Mouse (Mus musculus) heart, embryonic 12.5 days (tissue): ENCODE data around the gene Ccdc28a. TPM values are rescaled to one million over a fixed set of nuclear protein-coding genes. Genes with fewer than 3 reads are reported as not detected.

Experiments used
- ATAC-seq: fragments of 200-750 bp; cut with Nextera tagmentation; 2 replicates; pipeline ENCODE4 v1.8.0; 2017; ENCODE audit warnings: moderate TSS enrichment, moderate library complexity; ENCODE audit not compliant: insufficient number of reproducible peaks, low FRiP score
- H3K27ac ChIP-seq: fragments of 300-500 bp; sonication (generic); 2 replicates; pipeline ENCODE4 v1.5.1; 2016; ENCODE audit warnings: mild to moderate bottlenecking, moderate library complexity; ENCODE audit not compliant: poor library complexity, severe bottlenecking
- H3K27me3 ChIP-seq: fragments of 300-500 bp; sonication (generic); replicated peaks from 2 replicates; pipeline ENCODE4 v1.6.1; 2016; ENCODE audit warnings: mild to moderate bottlenecking, moderate library complexity
- H3K36me3 ChIP-seq: fragments of 300-500 bp; sonication (generic); 2 replicates; pipeline ENCODE4 v1.6.1; 2016; ENCODE audit warnings: mild to moderate bottlenecking, moderate library complexity
- H3K4me1 ChIP-seq: fragments of 300-500 bp; sonication (generic); replicated peaks from 2 replicates; pipeline ENCODE4 v1.6.1; 2016; ENCODE audit warnings: mild to moderate bottlenecking
- H3K4me2 ChIP-seq: fragments of 300-500 bp; sonication (generic); 2 replicates; pipeline ENCODE4 v1.6.1; 2016; ENCODE audit warnings: mild to moderate bottlenecking, moderate library complexity
- H3K4me3 ChIP-seq: fragments of 300-500 bp; sonication (generic); 2 replicates; pipeline ENCODE4 v1.5.1; 2016; ENCODE audit warnings: mild to moderate bottlenecking
- H3K9ac ChIP-seq: fragments of 300-500 bp; sonication (generic); 2 replicates; pipeline ENCODE4 v1.6.1; 2016; ENCODE audit warnings: mild to moderate bottlenecking, moderate library complexity
- H3K9me3 ChIP-seq: fragments of 300-500 bp; sonication (generic); replicated peaks from 2 replicates; pipeline ENCODE4 v1.6.1; 2016; ENCODE audit warnings: mild to moderate bottlenecking, moderate library complexity
- WGBS: fragments of 180-500 bp; shearing (Covaris S2); methylation state at CpG from one replicate; pipeline ENCODE4 v1.1.7; 2016; 5-methylcytosine and 5-hydroxymethylcytosine counted together
- polyA plus RNA-seq: library from polyadenylated mRNA; unstranded; fragments of >200 nt; fragmentation: Nextera tagmentation; extraction: Ambion mirVana; gene quantifications from 2 replicates; pipeline ENCODE4 v1.2.1, GENCODE M21; 2016

Ccdc28a gene
- polyA plus RNA-seq, 1 experiment from 2014 or later, result 7.9 TPM

DNA sequence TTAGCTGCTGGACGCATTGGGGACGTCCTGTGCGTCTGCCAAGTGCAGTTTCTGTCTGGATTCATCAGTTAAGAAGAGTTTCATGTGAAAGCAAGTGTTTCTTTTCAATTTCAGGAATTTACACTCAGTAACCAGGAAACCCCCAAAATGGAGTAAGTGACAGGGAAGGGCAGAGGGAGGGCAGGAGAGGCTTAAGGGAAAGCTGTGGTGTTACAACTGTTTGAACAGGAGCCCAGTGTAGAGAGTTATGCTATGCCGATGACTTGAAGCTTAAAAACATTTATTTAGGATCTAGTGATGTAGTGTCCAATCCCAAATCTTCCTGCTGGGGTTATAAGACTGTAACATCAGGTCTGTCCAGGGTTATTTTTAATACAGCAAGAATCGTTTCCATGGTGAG is 20.7 kb downstream of the Ccdc28a start:
- ATAC-seq, result no peak
- Histone ChIP-seq H3K27me3 (no peaks in the 10 kb centered on the region), H3K9ac (no peak overlapping the region), H3K27ac (no peak overlapping the region), H3K4me1 (peaks cover 4% of the 10 kb centered on the region; the same call in 1 of the 2 replicates), H3K4me3 (no peak overlapping the region), H3K36me3 (0 out of 2 replicates have a peak, but pooled peaks cover 4% of the 10 kb centered on the region), H3K4me2 (no peak overlapping the region), H3K9me3 (no peaks in the 10 kb centered on the region)
- 82% methylated on average over 5 of the region's 5 CpGs for WGBS

DNA sequence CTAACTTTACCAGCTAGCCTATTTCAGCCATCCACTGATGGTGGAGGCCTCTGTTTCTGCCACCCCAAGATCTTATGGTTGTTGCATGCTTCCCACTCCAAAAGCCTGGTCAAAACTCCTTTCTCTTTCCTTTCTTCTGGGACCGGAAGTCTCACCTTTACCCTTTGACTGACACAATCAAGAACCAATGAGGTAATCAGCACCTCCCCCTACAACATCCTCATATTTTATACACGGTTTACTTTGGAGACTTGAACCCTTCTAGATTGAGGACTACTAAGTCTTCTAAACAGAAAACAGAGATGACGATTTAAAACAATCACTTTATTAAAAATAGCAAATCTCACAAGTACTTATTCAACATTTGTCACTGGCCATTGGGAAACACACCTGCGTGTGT is 21.4 kb downstream of the Ccdc28a start:
- no peaks in the 10 kb centered on the region for H3K9me3 ChIP-seq
- 0 out of 2 replicates have a peak, but pooled peaks cover 1% of the 10 kb centered on the region for H3K36me3 ChIP-seq
- no peaks in the 10 kb centered on the region for H3K27me3 ChIP-seq
- 62% methylated on average over 4 of the region's 4 CpGs for WGBS
- H3K4me1 ChIP-seq, result peaks cover 4% of the 10 kb centered on the region; the same call in 1 of the 2 replicates
- no peak overlapping the region for H3K4me3 ChIP-seq
- H3K27ac ChIP-seq, result no peak overlapping the region
- H3K4me2 ChIP-seq, result no peak overlapping the region
- no peak for ATAC-seq
- no peak overlapping the region for H3K9ac ChIP-seq

GRCm38 (mm10) chr10:18210726-18211125 is 24.1 kb downstream of the Ccdc28a start, which contains the start of gene Ect2l:
Ect2l (minus strand) TSS chr10:18210890.
- Histone ChIP-seq H3K9ac (no peak within 1 kb of the TSS; the same call in 1 of the 2 replicates), H3K4me1 (peaks cover 4% of the 10 kb centered on the region; the same call in 1 of the 2 replicates), H3K27me3 (no peaks in the 10 kb centered on the region), H3K36me3 (no peaks in the 10 kb centered on the region), H3K9me3 (no peaks in the 10 kb centered on the region), H3K4me2 (peak within 1 kb of the TSS; percentile 60), H3K27ac (no peak within 1 kb of the TSS), H3K4me3 (no peak within 1 kb of the TSS)
- 8% methylated on average over 11 of the region's 11 CpGs for WGBS
- ATAC-seq, result no peak

DNA sequence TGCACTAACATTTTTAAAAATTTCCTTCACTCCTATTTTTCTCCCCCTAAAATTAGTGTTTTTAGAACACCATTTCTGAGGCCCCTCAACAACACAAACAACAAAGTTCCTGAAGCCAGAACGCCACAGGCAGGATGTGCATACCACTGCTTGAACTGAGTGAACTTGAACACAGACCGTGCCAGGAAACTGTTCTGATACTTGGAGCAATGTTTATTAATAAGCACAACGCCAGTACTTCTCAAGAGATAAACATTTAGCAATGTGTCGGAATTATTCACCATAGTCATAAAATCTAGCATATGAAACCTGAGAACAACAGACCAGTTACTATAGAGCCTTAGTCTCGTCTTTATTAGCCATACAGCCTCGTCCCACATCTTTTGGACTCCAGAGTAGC is 24.7 kb downstream of the Ccdc28a start:
- H3K9me3 ChIP-seq, result no peaks in the 10 kb centered on the region
- H3K4me3 ChIP-seq, result no peak overlapping the region
- no peak overlapping the region for H3K27ac ChIP-seq
- H3K9ac ChIP-seq, result no peak overlapping the region
- H3K4me1 ChIP-seq, result peaks cover 4% of the 10 kb centered on the region; the same call in 1 of the 2 replicates
- WGBS, result 61% methylated on average over 6 of the region's 6 CpGs
- no peak for ATAC-seq
- H3K36me3 ChIP-seq, result no peaks in the 10 kb centered on the region
- H3K27me3 ChIP-seq, result no peaks in the 10 kb centered on the region
- no peak overlapping the region for H3K4me2 ChIP-seq

GRCm38 (mm10) chr10:18204067-18204466 is 30.7 kb downstream of the Ccdc28a start:
- no peak for ATAC-seq
- Histone ChIP-seq H3K27ac (no peak overlapping the region), H3K36me3 (no peaks in the 10 kb centered on the region), H3K4me3 (no peak overlapping the region), H3K4me2 (no peak overlapping the region), H3K9me3 (no peaks in the 10 kb centered on the region), H3K9ac (no peak overlapping the region), H3K4me1 (no peaks in the 10 kb centered on the region), H3K27me3 (no peaks in the 10 kb centered on the region)
- WGBS, result 24% methylated on average over 7 of the region's 7 CpGs

DNA sequence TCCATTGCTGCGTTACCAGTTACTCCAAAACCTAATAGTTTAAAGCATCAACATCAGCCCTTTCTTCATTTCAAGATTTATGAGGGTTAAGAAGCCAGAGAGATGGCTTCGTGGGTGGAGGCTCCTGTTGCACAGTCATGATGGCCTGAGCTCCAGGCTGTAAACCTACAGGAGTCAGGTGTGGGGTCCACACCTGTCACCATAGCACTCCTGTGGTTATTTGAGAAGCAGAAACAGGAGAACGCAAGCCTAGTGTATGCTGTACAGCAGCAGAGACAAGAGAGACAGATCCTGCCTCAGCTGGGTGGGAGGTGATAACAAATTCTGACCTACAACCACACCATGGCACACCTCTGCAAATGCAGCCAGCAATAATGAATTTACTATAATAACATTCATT is 32.4 kb downstream of the Ccdc28a start:
- no peak for ATAC-seq
- no peaks in the 10 kb centered on the region for H3K27me3 ChIP-seq
- no peaks in the 10 kb centered on the region for H3K9me3 ChIP-seq
- no peaks in the 10 kb centered on the region for H3K4me1 ChIP-seq
- no peak overlapping the region for H3K4me2 ChIP-seq
- H3K27ac ChIP-seq, result no peak overlapping the region
- H3K36me3 ChIP-seq, result no peaks in the 10 kb centered on the region
- H3K9ac ChIP-seq, result no peak overlapping the region
- no peak overlapping the region for H3K4me3 ChIP-seq
- 78% methylated on average over 3 of the region's 3 CpGs for WGBS

DNA sequence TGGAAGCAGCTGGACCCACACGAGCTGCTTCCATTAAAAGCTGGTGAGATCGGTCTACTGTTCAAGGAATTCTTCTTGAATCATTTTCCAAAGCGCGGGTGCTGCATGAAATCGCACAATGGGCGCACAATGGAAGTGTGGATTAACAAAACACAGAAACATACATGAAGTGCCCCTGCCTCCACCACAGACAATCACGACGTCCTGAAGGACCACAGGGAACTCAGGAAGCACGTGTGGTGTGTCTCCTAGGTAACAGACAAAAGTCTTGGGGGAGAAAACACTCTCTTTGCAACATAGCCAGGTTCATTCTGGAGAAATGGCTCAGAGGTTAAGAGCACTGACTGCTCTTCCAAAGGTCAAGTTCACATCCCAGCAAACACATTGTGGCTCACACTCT is 34.1 kb downstream of the Ccdc28a start:
- Histone ChIP-seq H3K27me3 (no peaks in the 10 kb centered on the region), H3K9ac (no peak overlapping the region), H3K4me1 (no peaks in the 10 kb centered on the region), H3K27ac (no peak overlapping the region), H3K9me3 (no peaks in the 10 kb centered on the region), H3K4me2 (no peak overlapping the region), H3K36me3 (no peaks in the 10 kb centered on the region), H3K4me3 (no peak overlapping the region)
- ATAC-seq, result no peak
- 68% methylated on average over 9 of the region's 9 CpGs for WGBS

- Histone ChIP-seq H3K27ac (no peak overlapping the region), H3K4me1 (no peaks in the 10 kb centered on the region), H3K9ac (no peak overlapping the region), H3K27me3 (no peaks in the 10 kb centered on the region), H3K4me3 (no peak overlapping the region), H3K4me2 (no peak overlapping the region), H3K36me3 (no peaks in the 10 kb centered on the region), H3K9me3 (no peaks in the 10 kb centered on the region)
- 76% methylated on average over 4 of the region's 4 CpGs for WGBS
- no peak for ATAC-seq
Measured at GRCm38 (mm10) chr10:18199919-18200318, 34.9 kb downstream of the Ccdc28a start.

GRCm38 (mm10) chr10:18198286-18199015 is 36.3 kb downstream of the Ccdc28a start:
- ATAC-seq, result no peak
- no peak overlapping the region for H3K27ac ChIP-seq
- H3K4me2 ChIP-seq, result no peak overlapping the region
- H3K27me3 ChIP-seq, result no peaks in the 10 kb centered on the region
- no peaks in the 10 kb centered on the region for H3K9me3 ChIP-seq
- no peaks in the 10 kb centered on the region for H3K4me1 ChIP-seq
- 75% methylated on average over 5 of the region's 5 CpGs for WGBS
- no peak overlapping the region for H3K9ac ChIP-seq
- H3K36me3 ChIP-seq, result no peaks in the 10 kb centered on the region
- H3K4me3 ChIP-seq, result no peak overlapping the region

- Histone ChIP-seq H3K36me3 (no peaks in the 10 kb centered on the region), H3K4me3 (peak overlapping the region; percentile 36), H3K4me1 (no peaks in the 10 kb centered on the region), H3K27me3 (no peaks in the 10 kb centered on the region), H3K9me3 (no peaks in the 10 kb centered on the region), H3K9ac (peak overlapping the region; percentile 59; the same call in 1 of the 2 replicates), H3K4me2 (peak overlapping the region; percentile 63), H3K27ac (no peak overlapping the region)
- ATAC-seq, result no peak
- WGBS, result 46% methylated on average over 14 of the region's 14 CpGs
Measured at GRCm38 (mm10) chr10:18197206-18197979, 37.4 kb downstream of the Ccdc28a start.

DNA sequence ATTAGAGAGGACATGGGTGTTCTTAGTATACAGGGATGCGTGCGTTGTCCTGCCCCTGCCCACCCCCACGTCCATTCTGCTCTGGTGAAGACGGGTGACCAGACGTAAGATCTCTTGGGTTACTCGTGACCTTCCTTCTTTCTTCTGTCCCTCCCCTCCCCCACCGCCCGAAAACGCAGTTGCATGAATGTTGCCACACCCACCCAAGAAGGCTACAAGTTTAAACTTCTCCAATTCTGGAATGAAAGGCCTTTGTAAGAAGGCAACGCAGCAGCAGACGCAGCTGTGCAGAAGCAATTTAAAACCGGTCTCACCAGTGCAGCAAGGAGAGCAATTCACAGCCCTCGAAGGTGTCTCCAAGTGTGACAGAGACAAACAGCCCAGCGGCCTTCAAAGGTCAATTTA is 40.1 kb downstream of the Ccdc28a start:
- 53% methylated on average over 14 of the region's 14 CpGs for WGBS
- no peak overlapping the region for H3K9ac ChIP-seq
- peaks cover 19% of the 10 kb centered on the region for H3K4me1 ChIP-seq
- no peak overlapping the region for H3K4me2 ChIP-seq
- no peak overlapping the region for H3K4me3 ChIP-seq
- ATAC-seq, result no peak
- no peaks in the 10 kb centered on the region; the same call in 1 of the 2 replicates for H3K27me3 ChIP-seq
- H3K27ac ChIP-seq, result no peak overlapping the region
- H3K36me3 ChIP-seq, result no peaks in the 10 kb centered on the region
- H3K9me3 ChIP-seq, result no peaks in the 10 kb centered on the region
